Mouse (Mus musculus): ENCODE results near the gene Crk.

GRCm38 (mm10) chr11:75630645-75631229 lies 48.3 kb upstream of the Crk start, which contains the start of gene Inpp5k:
- TF ChIP-seq CTCF (IDR thresholded peaks at IDR 0.05; ENCODE audit: low read depth, low read length): no peak
- TF ChIP-seq TAL1 (conservative IDR thresholded peaks at IDR 0.05; ENCODE audit: low read depth, low read length): no peak
- TF ChIP-seq POLR2AphosphoS5 (IDR thresholded peaks at IDR 0.05; ENCODE audit: insufficient replicate concordance, low read depth, low read length): 0 out of 2 replicates have a peak, but pooled peaks have one; percentile 24
- TF ChIP-seq GATA1 (IDR thresholded peaks at IDR 0.05; ENCODE audit: borderline replicate concordance, low read length): no peak

All from G1E (cell line).